Mouse (Mus musculus): ENCODE measurements around the gene Sept8.

The Sept8 gene

GRCm38 (mm10) chr11:53519207-53520121 is at the start of gene Sept8:
TSS of gene Sept8 (plus strand) at chr11:53519257.
- peak; percentile 68 for DNase-seq

- DNase-seq, result no peak
These were observed 49.6 kb upstream of the Sept8 start for GRCm38 (mm10) chr11:53469294-53469967.

- DNase-seq, result peak; percentile 95
These were observed 48.9 kb upstream of the Sept8 start, which contains the start of gene Gm9837 for GRCm38 (mm10) chr11:53469968-53470695. TSS of gene Gm9837 (minus strand) at chr11:53470479.

- no peak for DNase-seq
These were observed 46.3 kb upstream of the Sept8 start for GRCm38 (mm10) chr11:53472709-53473108.

GRCm38 (mm10) chr11:53475620-53476019 is 43.4 kb upstream of the Sept8 start:
- DNase-seq, result no peak

GRCm38 (mm10) chr11:53477833-53478232 is 41.2 kb upstream of the Sept8 start:
- DNase-seq, result no peak

GRCm38 (mm10) chr11:53478383-53479170 is 40.5 kb upstream of the Sept8 start:
- DNase-seq, result peak; percentile 51

- peak; percentile 54 for DNase-seq
These were observed 39.8 kb upstream of the Sept8 start for GRCm38 (mm10) chr11:53479171-53479782.

- peak; percentile 79 for DNase-seq
These were observed 39.2 kb upstream of the Sept8 start, which contains the start of the genes Gm9945 and Sowaha for GRCm38 (mm10) chr11:53479783-53480301. TSS of gene Gm9945 (plus strand) at chr11:53480166. TSS of gene Sowaha (minus strand) at chr11:53480274.

GRCm38 (mm10) chr11:53481088-53481730 is 37.8 kb upstream of the Sept8 start:
- DNase-seq, result no peak

- DNase-seq, result peak; percentile 56
These were observed 35.7 kb upstream of the Sept8 start for GRCm38 (mm10) chr11:53483159-53483891.

- no peak for DNase-seq
These were observed 33.3 kb upstream of the Sept8 start for GRCm38 (mm10) chr11:53485719-53486118.

- DNase-seq, result no peak
These were observed 32.7 kb upstream of the Sept8 start for GRCm38 (mm10) chr11:53486351-53486750.

- DNase-seq, result peak; percentile 82
These were observed 32.0 kb upstream of the Sept8 start for GRCm38 (mm10) chr11:53486822-53487594.

GRCm38 (mm10) chr11:53489007-53489406 is 30.1 kb upstream of the Sept8 start:
- no peak for DNase-seq

GRCm38 (mm10) chr11:53489421-53489820 is 29.6 kb upstream of the Sept8 start:
- DNase-seq, result no peak

- no peak for DNase-seq
These were observed 27.1 kb upstream of the Sept8 start for GRCm38 (mm10) chr11:53491954-53492401.

GRCm38 (mm10) chr11:53493243-53493955 is 25.7 kb upstream of the Sept8 start:
- DNase-seq, result no peak

- no peak for DNase-seq
These were observed 23.6 kb upstream of the Sept8 start for GRCm38 (mm10) chr11:53495417-53495816.
